Mouse (Mus musculus) limb, embryonic 10.5 days (tissue): ENCODE data around the gene Gm28047. TPM values are rescaled to one million over a fixed set of nuclear protein-coding genes. Genes with fewer than 3 reads are reported as not detected.

Experiments used
- DNase-seq: peaks from one replicate; pipeline ENCODE4 v3.0.0-alpha.2; 2017; ENCODE audit warnings: low spot score
- H3K27ac ChIP-seq: fragments of 300-500 bp; sonication (generic); 2 replicates; pipeline ENCODE4 v1.5.1; 2016; ENCODE audit warnings: mild to moderate bottlenecking
- H3K27me3 ChIP-seq: fragments of 300-500 bp; sonication (generic); 2 replicates; pipeline ENCODE4 v1.6.1; 2016; ENCODE audit warnings: low read depth, mild to moderate bottlenecking; ENCODE audit not compliant: poor library complexity, severe bottlenecking
- H3K36me3 ChIP-seq: fragments of 300-500 bp; sonication (generic); 2 replicates; pipeline ENCODE4 v1.6.1; 2016; ENCODE audit warnings: mild to moderate bottlenecking, moderate library complexity
- H3K4me1 ChIP-seq: fragments of 300-500 bp; sonication (generic); 2 replicates; pipeline ENCODE4 v1.6.1; 2016
- H3K4me3 ChIP-seq: fragments of 300-500 bp; sonication (generic); 2 replicates; pipeline ENCODE4 v1.5.1; 2016; ENCODE audit warnings: mild to moderate bottlenecking, moderate library complexity
- H3K9me3 ChIP-seq: fragments of 300-500 bp; sonication (generic); replicated peaks from 2 replicates; pipeline ENCODE4 v1.6.1; 2016; ENCODE audit warnings: mild to moderate bottlenecking
- WGBS: fragments of 180-500 bp; shearing (Covaris S2); methylation state at CpG from one replicate; pipeline ENCODE4 v1.1.7; 2016; 5-methylcytosine and 5-hydroxymethylcytosine counted together
- polyA plus RNA-seq: library from polyadenylated mRNA; unstranded; fragments of >200 nt; fragmentation: Nextera tagmentation; extraction: Ambion mirVana; gene quantifications from 2 replicates; pipeline ENCODE4 v1.2.1, GENCODE M21; 2016

The Gm28047 gene
- polyA plus RNA-seq, 1 experiment from 2014 or later: 0.31 TPM

DNA sequence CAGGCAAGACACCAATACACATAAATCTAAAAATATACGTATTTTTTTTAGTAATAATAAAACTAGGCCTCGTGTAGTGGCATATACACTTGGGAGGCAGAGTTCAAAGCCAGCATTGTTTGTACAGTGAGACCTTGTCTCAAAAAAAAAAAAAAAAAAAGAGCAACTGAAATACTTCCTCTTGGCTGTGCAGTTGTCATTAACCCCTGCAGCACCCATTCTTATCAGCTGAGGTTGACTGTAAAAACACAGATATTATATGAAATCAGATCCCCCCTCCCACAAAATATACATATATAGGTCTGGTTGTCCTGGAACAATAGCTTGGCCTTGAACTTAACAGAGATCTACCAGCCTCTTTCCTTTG, 118.4 kb downstream of the Gm28047 start:
- no peak overlapping the region for H3K27ac ChIP-seq
- peaks cover 66% of the 10 kb centered on the region for H3K36me3 ChIP-seq
- 80% methylated on average over 2 of the region's 2 CpGs for WGBS
- no peak overlapping the region for H3K4me3 ChIP-seq
- H3K27me3 ChIP-seq: no peaks in the 10 kb centered on the region
- peaks cover 22% of the 10 kb centered on the region for H3K4me1 ChIP-seq
- H3K9me3 ChIP-seq: no peaks in the 10 kb centered on the region
- no peak for DNase-seq

DNA sequence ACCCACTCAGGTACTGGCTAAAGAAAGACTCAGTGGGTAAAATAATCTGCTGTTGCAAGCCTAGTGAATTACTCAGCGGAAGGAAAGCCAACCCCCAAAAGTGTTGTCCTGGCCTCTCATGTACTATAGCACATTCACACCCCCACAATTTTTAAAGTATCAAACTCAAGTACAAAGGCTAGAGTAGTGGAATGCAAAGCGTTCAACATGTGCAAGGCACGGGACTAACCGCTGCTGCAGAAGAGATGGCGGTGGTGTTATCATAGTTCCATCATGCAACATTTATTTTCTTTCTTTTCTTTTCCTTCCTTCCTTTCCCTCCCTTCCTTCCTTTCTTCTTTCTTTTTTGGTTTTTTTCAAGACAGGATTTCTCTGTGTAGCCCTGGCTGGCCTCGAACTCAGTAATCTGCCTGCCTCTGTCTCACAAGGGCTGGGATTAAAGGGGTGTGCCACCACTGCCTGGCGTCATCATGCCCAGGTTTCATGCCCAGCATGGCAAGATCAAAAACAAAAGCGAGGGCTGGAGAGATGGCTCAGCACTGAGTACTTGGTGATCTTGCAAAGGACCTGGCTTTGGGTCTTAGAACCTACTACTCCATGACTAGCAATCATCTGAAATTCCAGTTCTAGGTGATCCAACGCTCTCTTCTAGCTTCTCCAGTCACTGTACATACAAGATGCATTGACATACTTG, 119.0 kb downstream of the Gm28047 start:
- Histone ChIP-seq H3K9me3 (no peaks in the 10 kb centered on the region), H3K4me1 (peaks cover 16% of the 10 kb centered on the region), H3K27me3 (no peaks in the 10 kb centered on the region), H3K4me3 (no peak overlapping the region), H3K36me3 (peaks cover 71% of the 10 kb centered on the region), H3K27ac (no peak overlapping the region)
- DNase-seq: no peak
- 91% methylated on average over 9 of the region's 9 CpGs for WGBS

DNA sequence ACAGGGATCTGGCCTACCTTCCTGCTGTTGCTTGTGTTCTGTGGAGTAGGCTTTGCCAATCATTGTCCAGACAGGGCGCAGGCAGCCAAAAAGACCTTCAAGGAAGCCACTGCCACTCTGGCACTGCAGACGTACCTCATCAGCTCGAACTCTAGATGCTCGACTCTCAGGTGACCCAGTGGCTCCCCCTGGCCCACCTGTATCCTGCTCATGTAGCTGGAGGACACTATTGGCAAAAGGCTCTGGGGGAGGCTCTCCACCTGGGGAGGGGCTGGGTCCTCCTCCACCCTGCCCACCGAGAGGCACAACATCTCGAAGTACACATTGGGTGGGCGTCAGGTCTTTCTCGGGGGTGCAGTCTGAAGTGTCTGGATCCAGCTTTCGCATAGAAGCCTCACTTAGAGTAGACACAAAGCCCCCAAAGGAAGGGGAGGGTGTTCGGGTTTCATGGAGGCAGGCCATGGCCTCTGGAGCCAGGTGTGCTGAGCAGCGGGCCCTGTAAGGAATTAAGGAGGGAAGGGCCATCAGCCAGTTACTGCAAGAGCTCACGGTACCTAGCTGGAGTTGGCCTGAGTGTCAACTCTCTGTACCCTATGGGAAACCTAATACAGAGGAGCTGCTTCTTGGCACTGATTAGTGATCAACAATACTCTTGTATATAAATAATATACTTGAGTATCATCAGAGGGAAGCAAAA, 119.6 kb downstream of the Gm28047 start:
- 76% methylated on average over 12 of the region's 12 CpGs for WGBS
- no peaks in the 10 kb centered on the region for H3K9me3 ChIP-seq
- 0 out of 2 replicates have a peak overlapping the region, but pooled peaks have one; percentile 42 for H3K27ac ChIP-seq
- DNase-seq: no peak
- no peak overlapping the region for H3K4me3 ChIP-seq
- H3K27me3 ChIP-seq: no peaks in the 10 kb centered on the region
- H3K36me3 ChIP-seq: peaks cover 78% of the 10 kb centered on the region
- peaks cover 9% of the 10 kb centered on the region for H3K4me1 ChIP-seq

DNA sequence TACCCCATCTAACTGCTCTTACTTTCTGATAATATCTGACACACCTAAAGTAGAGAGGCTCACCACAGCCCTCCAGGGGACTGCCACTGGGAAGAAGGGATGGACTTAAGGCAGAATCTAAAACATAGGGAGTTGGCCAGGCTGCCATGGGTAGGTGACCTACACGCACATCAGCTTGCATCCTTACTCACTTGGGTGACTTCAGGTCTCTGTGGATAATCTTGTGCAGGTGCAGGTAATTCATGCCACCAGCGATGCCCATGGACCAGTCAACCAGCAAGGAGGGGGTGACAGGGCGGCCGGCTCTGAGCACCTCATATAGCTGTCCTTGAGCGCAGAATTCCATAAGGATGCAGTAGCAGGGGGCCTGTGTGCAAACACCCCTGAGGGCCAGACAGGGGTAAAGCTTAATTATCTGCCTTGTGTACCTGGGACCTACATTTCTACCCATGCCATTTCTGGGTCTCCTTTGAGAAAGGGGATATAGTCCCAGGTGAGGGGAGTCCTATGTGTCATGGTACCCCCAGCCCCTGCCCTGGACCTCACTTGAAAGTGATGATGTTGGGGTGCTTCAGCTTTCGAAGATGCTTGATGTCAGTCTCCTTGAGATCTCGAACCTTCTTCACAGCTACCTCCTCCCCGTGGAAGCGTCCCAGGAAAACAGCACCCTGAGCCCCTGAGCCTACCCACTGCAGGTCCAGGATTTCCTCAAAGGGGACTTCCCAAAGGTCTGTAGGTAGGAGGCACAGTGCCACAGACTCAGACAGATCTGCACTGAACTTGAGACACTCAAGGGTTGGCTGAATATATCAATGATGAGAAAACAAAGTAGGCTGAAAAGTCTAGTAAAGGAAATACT, 120.7 kb downstream of the Gm28047 start:
- no peaks in the 10 kb centered on the region for H3K9me3 ChIP-seq
- no peak overlapping the region for H3K27ac ChIP-seq
- H3K36me3 ChIP-seq: peaks cover 88% of the 10 kb centered on the region
- no peak for DNase-seq
- H3K27me3 ChIP-seq: no peaks in the 10 kb centered on the region
- no peak overlapping the region for H3K4me3 ChIP-seq
- WGBS: 89% methylated on average over 9 of the region's 9 CpGs
- H3K4me1 ChIP-seq: no peaks in the 10 kb centered on the region

DNA sequence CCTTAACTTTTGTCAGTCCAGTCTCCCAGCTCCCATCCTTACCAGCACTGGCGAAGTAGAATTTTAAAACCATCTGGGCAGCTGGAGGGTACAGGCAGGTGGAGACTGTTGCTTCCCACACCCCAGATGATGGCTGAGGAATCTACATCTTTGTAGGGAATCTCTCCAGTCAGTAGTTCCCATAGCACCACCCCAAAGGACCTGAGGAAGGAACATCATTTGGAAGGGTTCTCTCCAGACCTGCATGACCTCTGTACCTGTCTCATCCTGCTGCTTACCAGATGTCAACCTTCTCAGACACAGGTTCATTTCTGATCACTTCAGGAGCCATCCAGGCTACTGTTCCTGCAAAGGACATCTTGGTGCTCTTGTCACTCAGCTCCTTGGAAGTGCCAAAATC, 121.4 kb downstream of the Gm28047 start, which contains the start of gene Gm10337:
Gm10337 (plus strand) TSS at position 276 of the 400 bp plus-strand sequence.
- DNase-seq: no peak
- H3K36me3 ChIP-seq: peaks cover 94% of the 10 kb centered on the region
- no peaks in the 10 kb centered on the region for H3K9me3 ChIP-seq
- no peaks in the 10 kb centered on the region for H3K4me1 ChIP-seq
- no peak within 1 kb of the TSS for H3K4me3 ChIP-seq
- 85% methylated on average over 1 of the region's 1 CpGs for WGBS
- no peaks in the 10 kb centered on the region for H3K27me3 ChIP-seq
- H3K27ac ChIP-seq: no peak within 1 kb of the TSS

DNA sequence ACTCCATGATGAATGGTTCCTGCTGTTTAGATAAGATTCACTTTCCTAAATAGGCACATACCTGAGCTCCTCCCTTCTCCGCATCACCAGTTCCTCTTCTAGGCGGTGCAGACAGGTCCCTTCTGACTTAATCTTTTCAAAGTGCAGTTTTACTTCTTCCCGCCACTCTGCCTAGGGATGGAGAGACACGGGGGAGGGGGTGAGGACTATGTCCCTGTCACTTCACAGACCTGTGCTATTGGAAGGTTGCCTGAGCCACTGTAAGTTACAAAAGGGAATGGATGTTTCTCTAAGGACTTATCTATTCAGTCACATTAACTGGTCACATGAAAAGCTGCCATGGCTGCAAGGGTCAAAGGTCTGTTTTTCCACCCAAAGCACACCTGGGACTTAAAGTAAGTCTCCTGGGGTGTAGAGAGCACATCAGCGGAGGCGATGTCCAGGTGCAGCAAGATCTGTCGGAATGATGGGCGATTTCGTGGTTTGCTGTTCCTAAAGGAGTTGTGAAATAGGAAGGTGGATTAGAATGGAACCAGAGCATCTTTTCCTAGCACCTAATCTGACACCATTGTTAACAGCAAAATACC, 122.5 kb downstream of the Gm28047 start:
- H3K9me3 ChIP-seq: no peaks in the 10 kb centered on the region
- no peak overlapping the region for H3K4me3 ChIP-seq
- DNase-seq: no peak
- H3K4me1 ChIP-seq: no peaks in the 10 kb centered on the region
- H3K27me3 ChIP-seq: no peaks in the 10 kb centered on the region
- H3K36me3 ChIP-seq: peaks cover 95% of the 10 kb centered on the region
- 82% methylated on average over 9 of the region's 9 CpGs for WGBS
- no peak overlapping the region for H3K27ac ChIP-seq

DNA sequence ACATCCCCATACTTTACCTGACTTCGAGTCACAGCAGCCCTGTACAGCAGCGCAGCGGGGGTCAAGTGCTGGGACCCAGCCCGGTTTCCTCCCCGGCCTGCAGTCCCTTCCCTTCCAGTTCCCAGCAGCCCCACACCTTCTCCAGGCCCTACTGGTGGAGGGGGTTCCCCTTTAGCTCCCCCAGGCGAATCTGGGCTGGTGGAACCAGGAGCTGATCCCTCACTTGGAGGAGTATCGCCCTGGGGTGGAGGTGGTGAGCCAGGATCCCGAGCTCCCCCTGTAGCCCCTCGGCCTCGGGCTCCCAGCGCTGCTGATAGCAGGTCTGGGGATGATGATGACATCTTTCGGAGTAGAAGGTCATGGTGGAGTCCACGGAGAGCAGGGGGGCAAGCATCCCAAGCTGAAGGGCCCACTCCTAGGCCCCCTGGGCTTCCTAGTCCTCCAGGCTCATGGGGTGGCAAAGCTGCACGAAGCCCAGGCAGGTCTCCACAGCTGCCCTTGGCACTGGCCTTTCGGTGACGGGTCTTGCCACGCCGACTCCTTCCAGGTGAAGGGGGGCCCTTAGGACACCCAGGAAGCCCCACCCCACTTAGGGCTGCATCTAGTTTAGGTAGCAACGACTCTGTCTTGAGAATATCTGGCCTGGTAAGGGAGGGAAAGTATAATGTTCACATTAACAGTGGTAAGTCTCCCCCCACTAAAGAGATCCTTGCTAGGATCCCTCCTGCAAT, 123.6 kb downstream of the Gm28047 start:
- Histone ChIP-seq H3K27ac (no peak overlapping the region), H3K9me3 (no peaks in the 10 kb centered on the region), H3K4me3 (no peak overlapping the region), H3K27me3 (no peaks in the 10 kb centered on the region), H3K4me1 (no peaks in the 10 kb centered on the region), H3K36me3 (peaks cover 96% of the 10 kb centered on the region)
- 90% methylated on average over 19 of the region's 19 CpGs for WGBS
- peak; percentile 31 for DNase-seq

DNA sequence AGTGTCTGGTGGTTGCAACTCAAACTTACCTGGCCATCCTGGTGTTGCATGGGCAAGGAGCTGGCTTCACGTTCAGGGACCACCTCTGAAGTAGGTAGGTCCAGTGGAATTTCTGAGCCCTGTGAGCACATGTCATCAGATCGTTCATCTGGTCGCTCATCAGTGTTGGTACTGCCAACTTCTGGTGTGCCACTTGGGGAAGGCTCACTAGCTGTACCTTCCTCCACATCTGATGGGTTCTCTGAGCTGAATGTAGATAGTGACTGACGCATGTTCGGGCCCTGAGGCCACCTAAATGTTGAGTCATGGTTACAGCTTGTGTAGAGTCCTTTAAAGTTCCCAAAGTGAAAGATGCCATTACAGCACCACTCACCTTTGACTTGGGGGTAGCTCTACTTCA, 124.4 kb downstream of the Gm28047 start:
- Histone ChIP-seq H3K27ac (no peak overlapping the region), H3K9me3 (no peaks in the 10 kb centered on the region), H3K27me3 (no peaks in the 10 kb centered on the region), H3K4me1 (no peaks in the 10 kb centered on the region), H3K4me3 (no peak overlapping the region), H3K36me3 (peaks cover 99% of the 10 kb centered on the region)
- 91% methylated on average over 5 of the region's 5 CpGs for WGBS
- DNase-seq: no peak

DNA sequence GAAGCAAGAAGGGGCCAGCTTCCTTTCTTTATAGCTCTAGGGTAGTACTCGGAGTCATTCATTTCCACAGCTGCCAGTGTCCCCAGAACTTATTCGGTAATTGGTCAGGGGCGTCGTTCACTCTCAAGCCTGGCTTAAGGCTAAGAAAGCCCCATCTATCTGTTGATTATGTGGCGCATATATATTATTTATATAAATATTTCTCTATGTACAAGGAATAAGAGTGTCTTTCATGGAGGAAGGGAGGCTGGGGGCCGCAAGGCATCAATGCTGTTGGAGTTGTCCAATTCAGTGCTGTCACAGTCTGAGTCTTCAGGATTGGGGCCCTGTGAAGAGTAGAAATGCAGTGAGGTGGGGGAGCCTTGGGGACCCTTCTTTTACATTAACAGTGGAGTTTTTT, 125.0 kb downstream of the Gm28047 start:
- 91% methylated on average over 6 of the region's 6 CpGs for WGBS
- Histone ChIP-seq H3K9me3 (no peaks in the 10 kb centered on the region), H3K36me3 (peaks cover 99% of the 10 kb centered on the region), H3K4me1 (no peaks in the 10 kb centered on the region), H3K27me3 (no peaks in the 10 kb centered on the region), H3K27ac (no peak overlapping the region), H3K4me3 (no peak overlapping the region)
- no peak for DNase-seq

DNA sequence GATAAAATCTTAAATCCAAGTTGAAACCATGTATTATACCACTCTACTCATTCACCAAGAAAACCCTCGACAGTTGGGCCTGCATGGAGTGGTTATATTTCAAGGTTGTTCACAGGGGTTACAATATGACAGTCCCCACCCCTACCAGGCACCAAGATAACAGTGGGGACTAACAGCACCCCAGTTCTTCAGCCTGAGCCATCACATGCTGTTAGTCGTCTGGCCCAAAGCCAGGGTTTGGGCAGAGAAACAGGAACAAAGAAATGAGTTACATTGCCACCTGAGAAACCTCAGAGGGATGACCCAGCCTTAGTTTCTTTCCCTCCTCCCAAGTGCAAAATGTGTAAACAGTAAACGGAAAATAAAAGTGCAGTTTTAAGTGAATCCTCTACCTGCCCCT, 125.5 kb downstream of the Gm28047 start:
- H3K36me3 ChIP-seq: peaks cover 99% of the 10 kb centered on the region

DNA sequence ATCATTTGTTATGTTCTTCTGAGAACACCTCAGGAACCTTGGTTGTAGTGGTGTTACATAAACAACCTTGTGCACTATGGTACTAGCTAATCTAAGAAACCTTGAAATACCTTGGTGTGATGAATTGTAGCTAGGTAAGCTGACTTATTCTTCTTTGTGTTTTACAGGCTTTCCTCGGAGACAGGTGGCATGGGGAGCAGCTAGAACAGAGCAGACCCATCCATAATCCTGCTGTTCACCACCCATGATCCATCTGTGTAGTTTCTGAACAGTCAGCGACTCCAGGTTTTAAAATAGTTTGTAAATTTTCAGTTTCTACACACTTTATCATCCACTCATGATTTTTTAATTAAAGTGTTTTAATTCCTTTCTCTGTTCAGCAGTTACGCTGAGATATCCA, 126.5 kb downstream of the Gm28047 start:
- 91% methylated on average over 3 of the region's 3 CpGs for WGBS
- DNase-seq: no peak
- Histone ChIP-seq H3K4me1 (no peaks in the 10 kb centered on the region), H3K9me3 (no peaks in the 10 kb centered on the region), H3K36me3 (peaks cover 99% of the 10 kb centered on the region), H3K27me3 (no peaks in the 10 kb centered on the region), H3K4me3 (no peak overlapping the region), H3K27ac (no peak overlapping the region)

More for the DNA sequence above, 125.5 kb downstream of the Gm28047 start:
- Histone ChIP-seq H3K4me3 (no peak overlapping the region), H3K27me3 (no peaks in the 10 kb centered on the region), H3K27ac (no peak overlapping the region), H3K4me1 (no peaks in the 10 kb centered on the region), H3K9me3 (no peaks in the 10 kb centered on the region)
- WGBS: 80% methylated on average over 3 of the region's 3 CpGs
- DNase-seq: no peak

DNA sequence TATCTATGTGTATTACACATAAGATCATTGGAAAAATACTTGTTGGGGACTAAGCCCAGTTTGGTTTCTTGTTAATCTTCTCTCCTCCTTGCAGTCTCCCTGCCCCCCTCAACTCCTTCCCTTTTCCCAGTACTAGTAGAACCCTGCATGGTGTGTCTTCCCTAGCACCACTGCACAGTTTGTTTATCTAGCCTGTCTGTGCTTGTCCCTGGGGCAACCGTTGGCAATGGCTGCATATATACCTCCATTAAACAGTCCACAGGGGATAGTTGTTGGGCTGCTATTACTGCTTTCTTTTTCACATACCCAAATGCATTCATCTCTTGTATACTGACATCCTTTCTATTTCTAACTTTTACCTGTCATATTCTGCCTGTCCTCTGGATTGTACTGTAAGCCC, 137.2 kb downstream of the Gm28047 start:
- Histone ChIP-seq H3K9me3 (no peaks in the 10 kb centered on the region), H3K4me3 (no peak overlapping the region), H3K27ac (no peak overlapping the region), H3K27me3 (no peaks in the 10 kb centered on the region), H3K4me1 (no peaks in the 10 kb centered on the region), H3K36me3 (peaks cover 100% of the 10 kb centered on the region)
- WGBS: 80% methylated on average over 1 of the region's 1 CpGs
- DNase-seq: no peak
